Mouse (Mus musculus): ENCODE results near the gene Eme2.

The Eme2 gene

DNA sequence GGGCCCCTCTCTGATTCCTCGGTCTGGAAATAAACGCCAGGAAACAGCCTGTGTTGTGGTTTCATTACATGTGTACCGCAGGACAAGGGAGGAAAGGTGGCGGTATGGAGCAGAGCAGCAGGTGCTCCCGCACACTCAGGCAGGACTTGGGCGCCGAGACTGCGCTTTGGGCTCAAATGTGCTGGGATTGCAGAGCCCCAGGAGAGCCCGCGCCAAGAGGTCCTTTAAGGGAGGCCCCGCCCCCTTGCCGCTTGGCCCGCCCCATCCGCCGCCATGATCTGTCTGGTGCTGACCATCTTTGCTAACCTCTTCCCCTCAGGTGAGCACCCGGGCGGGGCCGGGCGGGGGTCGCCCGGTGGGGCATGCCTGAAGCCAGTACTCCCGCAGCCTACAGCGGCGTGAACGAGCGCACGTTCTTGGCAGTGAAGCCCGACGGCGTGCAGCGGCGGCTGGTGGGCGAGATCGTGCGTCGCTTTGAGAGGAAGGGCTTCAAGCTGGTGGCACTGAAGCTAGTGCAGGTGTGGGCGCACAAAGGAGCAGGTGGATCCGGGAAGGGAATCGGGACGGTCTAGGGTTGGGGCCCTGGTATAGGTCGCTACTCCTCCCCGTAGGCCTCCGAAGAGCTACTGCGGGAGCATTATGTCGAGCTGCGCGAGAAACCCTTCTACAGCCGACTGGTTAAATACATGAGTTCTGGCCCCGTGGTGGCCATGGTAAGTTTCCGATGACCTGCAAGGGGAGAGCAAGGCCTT lies 1.5 kb upstream of the Eme2 start, which contains the start of gene Nme3:
TSS of gene Nme3 (plus strand) at position 260 of the 752 bp plus-strand sequence.
- DNase-seq, result peak; percentile 85 to 91

DNA sequence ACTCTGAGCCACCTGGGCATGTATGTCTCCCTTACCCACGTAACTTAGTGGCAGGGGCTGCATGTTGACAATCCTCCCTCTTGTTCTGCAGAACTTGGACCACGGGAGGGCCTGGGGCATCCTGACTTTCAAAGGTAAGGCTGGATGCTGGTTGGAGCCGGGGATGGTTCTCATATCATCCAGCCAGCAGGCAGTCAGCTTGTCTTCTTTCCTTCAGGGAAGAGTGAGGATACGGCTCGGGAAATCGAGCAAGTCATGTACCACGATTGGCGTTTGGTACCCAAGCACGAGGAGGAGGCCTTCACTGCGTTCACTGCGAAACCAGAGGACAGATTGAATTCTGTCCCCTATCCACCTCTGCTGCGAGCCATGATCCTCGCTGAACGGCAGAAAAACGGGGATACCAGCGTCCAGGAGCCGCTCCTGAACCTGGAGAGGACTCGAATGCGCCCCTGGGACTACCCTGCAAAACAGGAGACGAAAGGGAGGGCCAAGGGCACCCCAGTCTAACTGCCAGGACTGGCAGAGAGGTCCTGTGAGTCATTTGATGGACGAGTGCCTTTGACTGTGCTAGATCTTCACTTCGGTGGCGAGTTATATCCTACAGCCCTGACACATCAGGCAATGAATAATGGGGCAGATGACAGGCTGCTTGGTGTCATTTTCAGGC lies 819 bp upstream of the Eme2 start:
- DNase-seq, result peak; percentile 41 to 52

DNA sequence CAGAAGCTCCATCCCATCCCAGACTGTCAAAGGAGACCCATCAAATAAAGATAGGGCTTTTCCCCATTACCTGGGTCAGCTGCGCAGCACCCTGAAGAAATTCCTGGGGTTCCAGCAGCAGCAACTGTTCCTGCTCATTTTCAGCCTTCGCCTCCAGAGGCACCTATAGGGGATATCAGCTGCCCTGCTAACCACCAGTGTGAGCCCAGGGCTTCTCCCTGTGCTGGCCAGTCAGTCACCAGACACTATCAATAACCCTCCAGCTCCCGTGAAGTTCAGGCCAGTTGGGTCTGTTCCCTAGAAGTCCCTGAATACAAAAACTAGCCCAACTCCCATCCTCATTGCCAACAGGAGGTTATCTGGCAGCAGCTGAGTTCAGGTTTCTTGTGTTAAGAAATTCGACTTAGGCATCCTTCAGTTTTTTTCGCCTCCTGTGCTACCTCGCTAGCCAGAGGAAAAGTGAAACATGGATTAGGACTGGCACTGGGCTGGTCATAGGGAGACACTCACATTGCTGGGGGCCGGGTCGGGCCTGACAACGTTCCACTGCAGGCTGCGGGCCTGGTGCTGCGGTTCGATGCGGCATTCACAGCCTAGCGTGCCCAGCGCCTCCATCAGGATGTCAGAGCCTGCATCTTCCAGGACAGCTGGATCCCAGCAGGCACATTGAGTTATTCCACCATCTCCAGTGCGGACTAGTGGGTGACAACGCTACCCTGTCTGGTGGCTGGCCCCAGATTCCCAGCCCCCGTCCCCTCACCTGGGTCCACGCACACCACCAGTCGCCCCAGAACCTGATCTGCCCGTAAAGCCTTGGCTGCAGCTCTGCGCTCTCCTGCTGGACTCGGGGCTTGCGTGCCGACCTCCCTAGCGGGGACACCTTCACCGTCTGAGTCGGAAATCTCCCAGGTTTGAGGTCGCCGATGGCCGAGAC lies 559 bp downstream of the Eme2 start:
- DNase-seq, result peak in 1 of 2 experiments; percentile 58

DNA sequence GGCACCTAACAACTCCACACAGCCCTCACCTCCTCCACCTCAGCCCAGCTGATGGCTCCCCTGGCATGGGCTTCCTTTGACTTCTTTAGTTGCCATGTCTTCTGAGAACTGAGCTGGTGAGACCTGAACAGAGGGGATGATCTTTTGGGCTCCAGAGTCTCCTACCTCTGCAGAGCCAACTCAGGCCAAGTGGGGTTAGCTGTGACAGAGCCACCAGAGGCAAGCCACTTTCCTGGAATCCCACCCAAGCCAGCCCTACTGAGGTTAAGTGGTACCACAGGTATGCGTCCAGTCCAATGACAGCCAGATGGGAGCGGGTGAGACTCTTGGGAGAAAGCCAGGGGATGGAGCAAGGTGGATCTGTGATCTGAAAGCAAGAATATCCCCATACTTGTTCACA lies 1.6 kb downstream of the Eme2 start:
- DNase-seq, result no peak

DNA sequence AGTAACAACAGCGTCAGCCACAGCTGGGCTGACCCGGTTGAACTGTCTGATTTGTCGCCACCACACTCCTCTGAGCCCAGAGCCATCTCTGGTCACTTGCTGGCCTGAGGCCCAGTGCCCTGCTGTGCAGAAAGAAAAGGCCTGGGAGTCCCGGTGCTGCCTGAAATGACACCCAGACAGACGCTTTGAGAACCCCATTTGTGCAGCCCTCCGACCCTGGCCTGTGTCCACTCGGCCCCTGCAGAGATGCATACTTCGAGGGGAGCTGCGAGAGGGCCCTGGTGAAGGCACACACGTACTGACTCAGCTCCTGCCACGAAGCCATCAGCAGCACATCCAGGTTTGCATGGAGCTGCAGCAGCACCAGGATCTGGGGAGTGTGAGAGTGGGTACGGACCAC lies 2.1 kb downstream of the Eme2 start:
- peak in 1 of 2 experiments; percentile 65 for DNase-seq

DNA sequence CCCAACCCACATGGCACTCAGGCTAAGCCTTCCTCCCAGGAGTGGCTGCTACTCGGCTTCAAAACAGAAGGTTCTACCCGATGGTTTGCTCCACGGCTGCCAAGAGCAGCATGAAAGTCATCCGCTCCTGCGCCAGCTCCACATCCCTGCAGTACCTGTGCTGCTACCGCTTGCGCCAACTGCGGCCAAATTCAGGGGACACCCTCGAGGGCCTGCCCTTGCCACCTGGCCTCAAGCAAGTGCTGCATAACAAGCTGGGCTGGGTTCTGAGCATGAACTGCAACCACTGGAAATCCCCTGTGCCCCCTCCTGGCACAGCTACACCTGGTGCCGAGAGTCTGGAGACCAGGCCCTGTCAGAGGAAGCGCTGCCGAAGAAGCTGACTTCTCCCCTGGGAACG lies 3.6 kb downstream of the Eme2 start:
- peak; percentile 79 to 85 for DNase-seq

DNA sequence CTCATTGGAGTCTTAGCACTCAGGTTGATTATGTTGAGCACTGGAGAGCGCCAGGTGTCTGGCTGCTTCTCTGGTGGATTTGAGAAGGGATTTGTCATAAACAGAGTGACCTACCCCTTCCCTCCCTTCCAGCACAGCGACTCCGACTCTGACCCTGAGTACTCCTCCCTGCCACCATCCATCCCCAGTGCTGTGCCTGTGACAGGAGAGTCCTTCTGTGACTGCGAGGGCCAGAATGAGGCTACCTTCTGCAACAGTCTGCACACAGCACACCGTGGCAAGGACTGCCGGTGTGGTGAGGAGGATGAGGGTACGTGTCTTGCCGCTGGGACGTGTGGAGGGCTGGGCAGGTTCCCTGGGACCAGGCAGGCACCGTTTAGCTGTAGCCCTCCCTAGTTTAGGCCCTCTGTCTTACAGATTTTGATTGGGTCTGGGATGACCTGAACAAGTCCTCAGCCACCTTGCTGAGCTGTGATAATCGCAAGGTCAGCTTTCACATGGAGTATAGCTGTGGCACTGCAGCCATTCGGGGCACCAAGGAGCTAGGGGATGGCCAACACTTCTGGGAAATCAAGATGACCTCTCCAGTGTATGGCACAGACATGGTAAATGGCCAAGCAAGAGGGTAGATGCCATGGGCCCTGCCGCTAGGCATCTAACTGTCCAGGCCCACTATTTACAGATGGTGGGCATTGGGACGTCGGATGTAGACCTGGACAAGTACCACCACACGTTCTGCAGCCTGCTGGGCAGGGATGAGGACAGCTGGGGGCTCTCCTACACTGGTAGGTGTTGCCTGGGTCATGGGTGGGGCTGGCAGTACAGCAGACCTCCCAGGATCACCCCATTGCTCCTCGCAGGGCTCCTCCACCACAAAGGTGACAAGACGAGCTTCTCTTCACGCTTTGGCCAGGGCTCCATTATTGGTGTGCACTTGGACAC lies 4.5 kb downstream of the Eme2 start:
- DNase-seq, result no peak

DNA sequence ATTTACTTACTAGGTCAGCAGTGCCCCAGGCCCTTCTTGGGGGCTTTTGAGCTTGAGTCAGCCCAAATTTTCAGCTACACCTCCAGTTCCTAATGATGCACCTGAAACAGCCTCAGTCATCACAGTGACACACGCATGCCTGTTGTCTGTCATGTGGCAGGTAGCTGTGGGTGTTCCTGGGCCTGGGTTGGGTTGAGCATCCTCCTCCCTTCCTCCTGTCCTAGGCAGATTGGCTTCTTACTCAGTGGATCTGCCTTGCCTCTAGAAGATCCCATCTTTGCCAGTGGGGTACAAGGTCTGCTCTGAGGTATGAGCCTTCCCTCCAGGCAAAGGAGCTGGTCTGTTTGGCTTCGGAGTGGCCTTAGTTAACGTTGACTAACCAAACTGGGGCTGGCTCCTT lies 6.0 kb downstream of the Eme2 start:
- DNase-seq, result no peak

DNA sequence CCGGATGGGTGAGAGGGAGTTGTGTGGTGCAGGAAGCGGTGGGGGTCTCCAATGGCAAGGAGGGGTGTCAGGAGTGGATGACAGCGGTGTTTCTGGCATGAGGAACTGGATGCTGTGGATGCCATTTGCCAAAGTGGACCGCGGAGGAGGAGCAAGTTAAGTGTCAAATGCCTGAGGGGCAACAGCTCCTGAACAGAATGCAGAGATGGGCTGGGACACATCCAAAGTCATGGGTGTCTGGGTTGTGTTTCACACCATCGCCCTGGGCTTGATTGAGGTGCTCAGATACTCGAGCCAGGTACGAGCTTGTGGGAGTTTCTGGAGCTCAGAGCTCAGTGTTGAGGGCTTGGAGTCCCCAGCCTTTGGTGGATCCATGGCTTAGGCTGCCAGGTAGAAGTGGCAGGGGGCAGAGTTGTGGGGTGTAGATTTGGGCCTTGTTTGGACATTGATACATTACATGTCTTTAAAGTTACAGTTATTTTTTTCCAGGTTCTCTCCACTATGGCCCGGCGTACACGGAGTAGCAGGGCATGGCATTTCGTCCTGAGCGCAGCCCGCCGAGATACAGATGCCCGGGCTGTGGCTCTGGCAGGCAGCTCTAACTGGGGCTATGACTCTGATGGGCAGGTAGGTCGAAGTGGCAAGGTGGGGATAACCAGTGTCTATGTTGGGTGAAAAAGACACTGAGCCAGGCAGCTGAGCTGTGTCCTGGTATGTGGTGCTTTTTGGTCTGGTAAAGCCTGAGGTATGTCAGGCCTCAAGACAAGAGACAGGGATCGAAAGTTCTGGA lies 7.4 kb downstream of the Eme2 start:
- DNase-seq, result peak; percentile 45 to 55

DNA sequence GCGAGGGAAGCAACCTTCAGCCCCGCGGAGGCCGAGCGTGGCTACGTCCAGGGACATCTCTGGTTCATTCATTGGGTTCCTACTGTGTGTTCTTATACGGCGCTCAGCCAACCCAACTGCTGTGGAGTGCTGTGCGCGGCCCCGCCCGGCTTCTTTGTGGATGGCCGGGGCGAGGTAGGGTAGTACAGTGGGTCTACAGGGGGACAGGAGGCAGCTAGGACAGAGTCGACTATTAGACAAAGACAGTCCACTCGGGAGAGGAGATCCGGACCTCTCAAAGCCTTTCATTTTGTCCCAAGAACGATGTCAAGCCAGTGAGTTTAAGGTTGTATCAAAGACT lies 8.0 kb downstream of the Eme2 start:
- no peak for DNase-seq

DNA sequence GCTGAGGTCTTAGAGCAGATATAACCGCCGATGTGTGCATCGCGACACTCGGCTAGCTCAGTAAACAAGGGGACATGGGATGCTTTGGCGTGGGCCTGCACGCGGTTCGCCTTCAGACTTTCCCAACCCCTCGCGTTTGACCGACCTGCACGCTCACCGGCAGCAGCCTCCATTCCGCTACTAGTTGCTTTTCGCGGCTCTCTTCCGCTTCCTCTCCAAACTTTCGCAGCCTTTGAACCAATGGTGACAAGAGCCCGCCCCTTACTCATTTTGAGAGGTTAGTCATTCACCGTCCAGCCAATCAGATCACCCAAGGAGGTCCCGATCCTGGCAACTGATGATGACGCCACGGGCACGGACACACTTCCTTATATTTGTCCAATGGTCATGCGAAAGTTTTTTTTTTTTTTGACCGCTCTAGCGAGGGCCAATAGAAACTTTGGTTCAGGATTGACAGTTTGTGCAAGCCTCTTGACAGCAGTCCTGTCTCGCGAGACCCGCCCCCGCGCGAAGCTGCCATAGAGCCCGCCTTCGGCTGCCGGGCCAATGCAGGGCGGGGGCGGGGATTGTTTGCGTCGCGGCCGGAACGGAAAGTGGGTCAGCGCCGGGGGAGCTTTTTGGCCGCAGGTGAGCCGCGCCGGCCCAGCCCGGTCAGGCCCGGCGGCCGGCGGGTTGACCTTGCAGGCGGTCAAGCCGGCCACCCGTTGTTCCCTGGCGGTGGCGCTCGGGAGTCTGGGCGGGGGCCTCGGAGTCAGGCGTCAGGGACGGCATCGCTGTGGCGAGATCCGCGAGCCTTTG lies 8.6 kb downstream of the Eme2 start, which contains the start of the genes Nubp2 and Spsb3:
TSS of gene Nubp2 (minus strand) at position 216 of the 798 bp plus-strand sequence.
TSS of gene Spsb3 (plus strand) at position 510 of the 798 bp plus-strand sequence.
- peak; percentile 98 to 99 for DNase-seq

DNA sequence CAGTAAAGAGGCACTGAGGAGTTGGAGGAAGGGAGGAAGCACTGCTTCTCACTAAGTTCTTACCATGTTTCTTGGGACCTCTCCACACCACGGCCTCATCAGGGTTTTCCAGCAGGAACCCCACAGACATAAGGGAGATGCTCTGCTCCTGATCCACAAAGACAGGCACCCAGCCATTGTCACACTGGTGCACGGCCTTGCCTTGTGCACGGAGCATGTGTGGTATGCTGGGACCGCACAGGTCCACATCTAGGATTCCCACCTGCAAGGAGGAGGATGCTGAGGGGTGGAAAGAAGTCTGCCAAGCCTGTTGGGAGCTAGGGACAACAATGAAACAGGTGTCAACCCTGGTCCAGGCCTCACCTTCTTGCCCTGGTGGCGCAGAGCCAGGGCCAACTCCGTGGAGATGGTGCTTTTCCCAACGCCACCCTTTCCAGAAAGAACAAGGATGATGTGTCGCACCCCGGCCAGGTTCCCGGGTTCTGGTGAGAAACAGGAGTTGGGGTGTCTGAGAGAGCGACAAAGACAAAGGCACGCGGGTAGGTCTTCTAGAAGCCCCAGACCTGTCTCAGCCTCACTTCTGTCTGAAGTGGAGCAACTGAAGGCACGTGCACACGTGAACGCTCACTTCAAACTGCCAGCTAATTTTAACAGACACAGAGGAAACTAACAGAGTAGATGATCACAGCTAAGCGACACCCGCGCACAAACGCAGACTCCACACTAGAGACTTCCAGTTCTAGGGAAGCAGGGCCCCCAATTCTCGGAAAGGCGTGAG lies 9.3 kb downstream of the Eme2 start:
- peak; percentile 32 to 53 for DNase-seq

DNA sequence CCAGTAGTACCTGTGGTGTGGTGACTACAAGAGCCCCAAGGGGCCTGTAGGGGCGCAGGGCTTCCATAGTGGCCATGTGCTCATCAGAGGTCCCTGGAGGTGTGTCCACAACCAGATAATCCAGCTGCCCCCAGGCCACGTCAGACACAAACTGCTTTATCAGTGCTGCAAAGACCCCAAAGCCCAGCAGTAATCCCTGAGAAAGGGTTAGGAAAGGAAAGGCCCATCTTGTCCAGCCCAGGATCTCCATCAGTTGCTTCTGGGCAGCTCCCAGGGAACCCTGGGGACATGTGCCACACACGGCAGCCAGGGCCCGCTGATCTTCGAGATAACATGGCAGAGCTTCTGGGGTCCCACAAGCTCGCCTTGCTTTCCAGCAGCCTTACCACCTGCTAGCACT lies 10.5 kb downstream of the Eme2 start:
- no peak for DNase-seq

DNA sequence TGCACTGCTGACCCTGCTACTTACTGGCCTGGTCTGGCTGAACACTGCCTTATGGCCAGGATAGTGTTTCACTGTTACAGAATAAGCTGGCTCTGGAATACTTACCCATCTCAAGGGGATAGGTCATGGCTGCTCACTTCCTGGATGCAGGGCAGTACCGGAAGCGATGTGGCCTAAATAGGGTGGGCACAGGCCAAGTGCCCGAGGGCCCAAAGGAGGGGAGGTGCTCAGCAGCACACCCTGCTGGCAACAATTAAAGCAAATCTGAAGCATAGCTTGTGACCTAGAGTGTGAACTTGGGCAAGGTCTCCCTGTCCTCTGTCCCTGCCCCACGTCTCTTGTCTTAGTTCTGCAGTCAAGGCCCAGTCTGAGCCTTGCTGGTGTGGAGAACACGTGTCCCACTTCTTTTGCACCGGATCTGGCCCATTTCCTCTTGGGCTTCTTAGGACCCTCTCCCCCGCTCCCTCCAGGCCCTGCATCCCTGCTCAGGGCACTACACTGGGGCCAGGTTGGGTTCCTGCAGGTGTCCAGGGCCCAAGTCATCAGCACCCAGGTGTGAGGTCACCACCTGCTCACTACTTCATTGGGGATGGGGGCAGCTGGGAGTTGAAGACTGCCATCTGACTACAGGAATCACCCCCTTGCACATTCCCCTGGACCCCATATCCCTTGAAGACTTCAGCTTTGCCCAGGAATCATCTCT lies 13.0 kb downstream of the Eme2 start:
- peak in 1 of 2 experiments; percentile 52 for DNase-seq

DNA sequence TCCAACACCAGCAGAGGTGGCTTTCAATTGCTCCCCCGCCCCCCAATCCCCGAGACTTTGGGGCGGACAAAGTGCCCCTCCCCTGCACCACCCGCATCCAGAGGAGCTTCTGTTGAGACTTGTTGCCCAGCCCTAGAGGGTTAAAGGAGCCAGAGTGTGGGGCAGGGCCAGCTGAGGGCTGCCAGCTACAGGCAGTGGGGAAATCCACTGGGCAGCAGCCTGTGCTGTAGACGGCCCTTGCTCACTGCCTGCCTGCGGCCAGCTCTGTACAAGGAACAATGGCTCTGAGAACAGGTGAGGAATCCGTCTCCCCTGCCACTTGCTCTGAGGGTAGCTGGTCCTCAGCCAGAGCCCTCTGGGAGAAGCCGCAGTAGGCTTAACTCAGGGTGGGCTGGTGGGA lies 16.4 kb downstream of the Eme2 start:
- peak in 1 of 2 experiments; percentile 3 for DNase-seq

DNA sequence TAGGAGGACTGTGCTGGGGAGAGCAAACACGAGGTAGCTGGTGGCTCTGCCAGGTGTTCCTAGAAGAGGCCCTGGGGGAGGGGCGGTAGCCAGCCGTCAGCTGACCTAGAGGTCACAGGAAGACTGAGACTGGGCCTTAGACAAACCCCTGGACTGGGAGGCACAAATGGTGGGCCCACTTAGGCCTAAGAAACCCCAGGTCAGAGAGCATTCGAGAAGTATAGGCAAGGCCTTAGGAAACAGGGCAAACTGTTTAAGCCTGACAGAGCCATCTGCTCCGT lies 16.8 kb downstream of the Eme2 start:
- DNase-seq, result peak in 1 of 2 experiments; percentile 28

DNA sequence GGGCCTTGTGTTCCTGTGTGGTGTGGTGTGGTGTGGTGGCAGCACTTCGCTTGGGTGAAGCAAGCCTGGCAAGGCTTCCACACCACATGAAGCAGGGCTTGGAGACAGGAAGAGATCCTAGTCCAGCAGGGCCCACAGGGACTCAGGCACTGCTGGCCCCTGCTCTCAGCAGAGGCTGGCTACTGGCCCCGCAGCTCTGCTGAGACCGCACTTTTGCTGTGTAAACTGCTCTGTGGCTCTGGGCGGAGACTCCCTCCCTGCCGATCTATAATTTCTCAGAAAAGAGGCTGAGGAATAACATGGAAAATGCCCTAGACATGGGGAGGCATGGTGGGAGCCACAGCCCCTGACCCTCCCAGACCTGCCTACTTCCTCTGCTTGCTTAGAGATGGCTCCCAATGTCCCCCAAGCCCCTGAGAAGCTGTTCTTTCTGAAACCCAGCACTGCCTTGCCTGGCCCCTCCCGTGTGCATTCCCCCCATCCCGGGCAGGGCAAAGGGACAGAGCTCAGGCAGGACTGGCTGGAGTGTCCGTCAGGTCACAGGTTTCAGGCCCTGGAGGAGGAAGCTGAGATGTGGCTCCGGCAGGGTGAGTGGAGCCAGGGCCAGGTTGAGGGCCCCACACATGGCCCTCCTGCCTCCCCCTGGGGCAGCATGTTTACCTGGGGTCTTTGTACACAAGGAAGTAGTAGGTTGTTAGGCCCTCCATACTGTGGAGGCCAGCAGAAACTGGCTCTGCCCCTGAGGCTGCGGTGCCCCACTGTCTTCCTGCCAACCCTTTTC lies 17.4 kb downstream of the Eme2 start:
- peak in 1 of 2 experiments; percentile 14 for DNase-seq

DNA sequence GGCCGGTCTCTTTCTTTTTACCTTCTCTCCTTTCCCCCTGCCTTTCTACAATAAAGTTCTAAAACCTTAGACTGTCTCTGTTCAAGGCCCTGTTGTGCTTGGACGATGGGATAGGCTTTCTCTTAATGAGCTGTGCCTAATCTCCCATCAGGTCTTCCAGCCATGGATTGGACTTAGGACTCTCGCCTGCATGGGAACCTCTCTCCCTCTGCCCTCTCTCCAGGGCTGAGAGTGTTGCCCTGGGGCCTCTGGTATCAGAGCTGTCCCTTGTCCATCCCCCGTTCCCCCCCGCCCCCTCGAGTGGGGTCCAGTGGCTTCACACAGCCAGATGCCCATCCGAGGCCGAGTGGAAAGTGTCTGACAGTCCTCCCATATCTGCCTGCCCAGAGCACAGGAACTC lies 19.9 kb downstream of the Eme2 start:
- peak in 1 of 2 experiments; percentile 2 for DNase-seq

Data from cerebellum, postnatal 25 days (tissue).